Mouse (Mus musculus): Measurements from ENCODE around the gene Arhgap33.

GRCm38 (mm10) chr7:30515003-30515760 is 19.7 kb downstream of the Arhgap33 start:
- TF ChIP-seq CTCF (IDR thresholded peaks at IDR 0.05) (no peak), POLR2A (IDR thresholded peaks at IDR 0.05; ENCODE audit: insufficient read depth, low read depth, low read length) (no peak)

All from heart, adult 2 months (tissue).